In genomic region chr10:75859786-75860470, GRCm38 (mm10) we compare ENCODE assay signal across 8 mouse cellular contexts. TPM values are rescaled to one million over a fixed set of nuclear protein-coding genes. Genes with fewer than 3 reads are reported as not detected.
DNase-seq lines count a peak whose midpoint lies in the region; ATAC-seq and TF ChIP-seq lines count a peak whose summit lies in the region.
"Not testable (repeated sequence)": the region's sequence is repeated elsewhere in the genome, so short reads cannot be mapped to it uniquely, and the experiment has no call there.

TSS of gene Mif (minus strand) at chr10:75860240.

- ATAC-seq in embryonic facial prominence, embryonic 15.5 days (ENCODE audit: insufficient number of reproducible peaks, low FRiP score, low TSS enrichment, low read depth): peak; percentile 95
- peak; percentile 97 for ATAC-seq in kidney, embryonic 15.5 days (replicated peaks; ENCODE audit: low FRiP score)
- peak; percentile 96 for ATAC-seq in monocyte, adult 5-6 weeks (replicated peaks; ENCODE audit: insufficient number of reproducible peaks, low FRiP score, low TSS enrichment, poor library complexity, severe bottlenecking)

- not testable (repeated sequence) for TF ChIP-seq CTCF in bone marrow, adult 2 months (IDR thresholded peaks at IDR 0.05; ENCODE audit: control insufficient read depth, insufficient read depth, low read length)

- peak within 1 kb of the TSS; percentile 63; the same call in 1 of the 2 replicates for H3K27ac ChIP-seq in bone marrow, adult 2 months (ENCODE audit: control insufficient read depth, insufficient read depth, low read depth, low read length, poor library complexity)
- peak within 1 kb of the TSS; percentile 94 for H3K27ac ChIP-seq in embryonic facial prominence, embryonic 15.5 days (replicated peaks)
- H3K27ac ChIP-seq in kidney, embryonic 15.5 days: peak within 1 kb of the TSS; percentile 97

- H3K36me3 ChIP-seq in embryonic facial prominence, embryonic 15.5 days: not testable (repeated sequence)
- peaks cover 24% of the 10 kb centered on the region for H3K36me3 ChIP-seq in kidney, embryonic 15.5 days

- H3K4me3 ChIP-seq in bone marrow, adult 2 months (replicated peaks; ENCODE audit: control insufficient read depth, low read depth, low read length): peak within 1 kb of the TSS; percentile 71
- H3K4me3 ChIP-seq in embryonic facial prominence, embryonic 15.5 days (replicated peaks): peak within 1 kb of the TSS; percentile 77
- H3K4me3 ChIP-seq in kidney, embryonic 15.5 days (replicated peaks): peak within 1 kb of the TSS; percentile 78

- not testable (repeated sequence) for H3K9me3 ChIP-seq in embryonic facial prominence, embryonic 15.5 days (replicated peaks); kidney, embryonic 15.5 days (replicated peaks)

- under 1% methylated on average over 46 of the region's 46 CpGs for WGBS in bone marrow, adult 2 months
- under 1% methylated on average over 43 of the region's 46 CpGs for WGBS in embryonic facial prominence, embryonic 15.5 days
- under 1% methylated on average over 46 of the region's 46 CpGs for WGBS in kidney, embryonic 15.5 days

- H3K4me1 ChIP-seq in bone marrow, adult 2 months (ENCODE audit: control insufficient read depth, insufficient read depth, low read length): not testable (repeated sequence)
- peaks cover 25% of the 10 kb centered on the region for H3K4me1 ChIP-seq in embryonic facial prominence, embryonic 15.5 days
- H3K4me1 ChIP-seq in kidney, embryonic 15.5 days: peaks cover 25% of the 10 kb centered on the region

- H3K4me2 ChIP-seq in embryonic facial prominence, embryonic 15.5 days (replicated peaks): peak within 1 kb of the TSS; percentile 57
- H3K4me2 ChIP-seq in kidney, embryonic 15.5 days: peak within 1 kb of the TSS; percentile 62

- peak within 1 kb of the TSS; percentile 92 for H3K9ac ChIP-seq in embryonic facial prominence, embryonic 15.5 days
- peak within 1 kb of the TSS; percentile 84 for H3K9ac ChIP-seq in kidney, embryonic 15.5 days

- H3K27me3 ChIP-seq in embryonic facial prominence, embryonic 15.5 days; kidney, embryonic 15.5 days: not testable (repeated sequence)

- TF ChIP-seq POLR2A in bone marrow, adult 2 months (IDR thresholded peaks at IDR 0.05; ENCODE audit: borderline replicate concordance, control insufficient read depth, low read depth, low read length): peak; percentile 30; the same call in 1 of the 2 replicates

- DNase-seq in 416B (ENCODE audit: low read depth) (peak; percentile 95), liver (peak; percentile 92)
- DNase-seq in heart, adult 9 months (ENCODE audit: low spot score in 2 of 2): peak; percentile 86 to 90
- peak; percentile 85 to 92 for DNase-seq in spleen, postnatal 4 days (ENCODE audit: low spot score in 2 of 2)

RNA-seq across cellular contexts. Expression of gene Mif, which starts in this region (rescaled TPM):
- 205 and 344 TPM in 2 replicates for polyA plus RNA-seq in bone marrow, adult 2 months (2011; ENCODE audit: insufficient read depth, insufficient read length, low replicate concordance, missing spikeins)
- polyA plus RNA-seq in embryonic facial prominence, embryonic 15.5 days (2015; fragmentation: Nextera tagmentation; extraction: Ambion mirVana): 1,283 and 1,429 TPM in 2 replicates
- 2,032 and 2,056 TPM in 2 replicates for polyA plus RNA-seq in kidney, embryonic 15.5 days (2015; fragmentation: Nextera tagmentation; extraction: Ambion mirVana)
- 37.4 to 54.1 TPM (median 41.4 TPM) in 3 replicates for total RNA-seq in monocyte, adult 5-6 weeks (2017)

Comparison
In these comparisons a context has a peak if more than half of its experiments do, and no peak if none do; other contexts are left out.
1. Peak in every context shown above with its lines: DNase-seq, ATAC-seq, H3K4me3 ChIP-seq and H3K27ac ChIP-seq.